Mouse (Mus musculus) layer of hippocampus, postnatal 25 days (tissue): ENCODE results near the gene Ccnjl. TPM values are rescaled to one million over a fixed set of nuclear protein-coding genes. Genes with fewer than 3 reads are reported as not detected.

Experiments used
- DNase-seq, 2 experiments: peaks; one replicate each; pipeline ENCODE4 v3.0.0; 2022; ENCODE audit warnings: mixed read lengths in 2 of 2, low spot score in 1 of 2; ENCODE audit errors: extremely low spot score in 1 of 2
- total RNA-seq, 2 experiments: library from RNA; stranded (reverse); gene quantifications; 2 replicates each; pipeline ENCODE4 v1.2.3; 2021

Gene Ccnjl
- total RNA-seq, 2 experiments from 2014 or later, result 9.3 to 13.1 TPM

GRCm38 (mm10) chr11:43617924-43618323 is 89.3 kb downstream of the Ccnjl start:
- DNase-seq, result no peak

DNA sequence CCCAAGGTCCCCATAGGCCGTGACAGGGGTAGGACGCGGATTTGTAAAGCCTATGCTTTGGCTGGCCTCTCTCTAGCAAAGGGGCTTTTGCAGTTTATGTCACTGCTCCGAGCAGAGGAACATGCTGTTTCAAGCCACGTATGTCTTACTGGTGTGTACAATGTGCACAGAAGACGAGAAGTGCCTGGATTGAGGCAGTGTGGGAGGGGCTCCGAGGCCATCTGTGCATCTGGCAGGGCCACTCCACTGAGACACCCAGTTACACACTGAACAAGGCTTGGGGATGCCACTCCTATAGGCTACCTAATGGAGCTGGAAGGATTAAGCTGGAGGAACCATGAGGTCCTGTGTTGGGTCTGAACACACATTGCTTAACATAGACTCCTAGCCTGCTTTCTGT is 89.8 kb downstream of the Ccnjl start:
- no peak for DNase-seq

DNA sequence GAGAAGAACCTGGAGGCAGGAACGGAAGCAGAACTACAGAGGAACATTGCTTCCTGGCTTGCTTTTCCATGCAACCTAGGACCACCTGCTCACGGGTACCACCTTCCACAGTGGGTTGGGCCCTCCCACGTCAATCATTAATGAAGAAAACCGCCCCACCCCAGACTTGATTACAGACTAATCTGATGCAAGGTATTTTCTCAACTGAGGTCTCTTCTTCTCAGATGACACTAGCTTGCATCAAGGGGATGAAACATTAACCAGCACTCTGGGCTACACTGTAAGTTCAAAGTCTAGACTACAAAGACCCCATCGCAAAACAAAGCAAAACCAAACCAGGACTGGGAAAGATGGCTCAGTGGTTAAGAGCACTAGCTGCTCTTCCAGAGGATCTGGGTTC is 93.2 kb downstream of the Ccnjl start:
- DNase-seq, result no peak

DNA sequence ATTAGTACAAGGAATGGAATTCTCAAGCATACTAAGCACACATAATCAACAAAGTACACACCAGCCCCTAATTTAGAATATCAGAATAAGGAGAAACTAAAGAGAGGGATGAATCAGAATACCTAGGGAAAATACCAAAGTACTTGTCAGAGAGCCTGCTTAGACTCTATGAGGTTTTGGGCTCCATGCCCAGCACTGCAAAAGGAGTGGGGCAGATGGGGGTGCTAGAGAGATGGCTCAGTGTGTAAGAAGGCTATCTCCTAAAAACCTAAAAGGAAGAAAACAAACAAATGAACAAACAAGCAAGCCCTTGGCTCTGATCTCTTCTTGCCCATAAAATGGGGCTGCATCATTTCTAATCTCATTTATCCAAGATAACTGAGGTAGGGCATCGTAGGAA is 95.8 kb downstream of the Ccnjl start:
- DNase-seq, result no peak

DNA sequence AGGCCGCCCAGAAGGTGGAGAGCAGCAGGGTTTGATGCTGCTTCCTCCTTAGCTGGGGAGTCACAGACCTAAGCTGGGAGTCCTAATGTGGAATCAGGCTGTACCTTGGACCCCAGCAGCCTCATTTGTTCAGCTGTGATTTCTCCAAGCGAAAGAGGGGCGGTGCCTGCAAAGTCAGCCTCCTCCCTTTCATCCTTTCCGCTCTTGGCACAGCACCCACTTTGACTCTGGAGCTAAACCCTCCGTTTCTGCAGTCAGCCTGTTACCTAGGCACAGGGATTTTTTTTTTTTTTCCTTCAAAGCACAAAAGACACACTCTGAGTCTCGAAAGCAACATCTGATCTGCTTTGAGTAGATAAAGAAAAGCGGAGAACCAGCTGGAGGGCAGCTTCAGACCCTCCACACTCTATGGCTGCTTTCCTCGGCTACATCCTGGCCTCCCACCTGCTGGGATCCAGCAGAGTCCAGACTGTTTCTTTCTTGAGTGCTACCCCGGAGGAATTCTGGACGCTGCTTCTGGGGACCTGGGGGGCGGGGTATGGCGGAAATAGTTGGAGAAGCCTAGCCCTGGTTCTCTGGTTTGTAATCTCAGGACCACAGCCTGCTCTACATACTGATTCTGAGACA is 97.8 kb downstream of the Ccnjl start:
- DNase-seq, result peak in 1 of 2 experiments; percentile 36

GRCm38 (mm10) chr11:43626927-43627645 is 98.5 kb downstream of the Ccnjl start:
- no peak for DNase-seq

DNA sequence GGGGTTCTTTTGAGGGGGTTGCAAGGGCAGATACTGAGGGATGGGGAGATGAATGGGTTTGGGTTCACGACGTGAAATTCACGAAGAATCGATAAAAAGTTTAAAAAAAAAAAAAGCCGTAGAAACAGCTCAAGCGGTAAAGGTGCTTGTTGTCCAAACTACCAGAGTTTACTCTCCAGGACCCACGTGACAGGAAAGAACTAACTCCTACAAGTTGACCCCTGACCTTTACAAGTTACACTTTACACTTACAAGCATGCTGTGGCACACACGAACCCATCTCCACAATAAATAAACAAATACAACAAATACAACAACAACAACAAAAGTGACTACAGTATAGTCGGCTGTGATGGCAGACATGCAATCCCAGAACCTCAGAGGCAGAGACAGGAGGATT is 103.1 kb downstream of the Ccnjl start:
- DNase-seq, result no peak

- no peak for DNase-seq
Measured at GRCm38 (mm10) chr11:43632566-43632965, 104.0 kb downstream of the Ccnjl start.

DNA sequence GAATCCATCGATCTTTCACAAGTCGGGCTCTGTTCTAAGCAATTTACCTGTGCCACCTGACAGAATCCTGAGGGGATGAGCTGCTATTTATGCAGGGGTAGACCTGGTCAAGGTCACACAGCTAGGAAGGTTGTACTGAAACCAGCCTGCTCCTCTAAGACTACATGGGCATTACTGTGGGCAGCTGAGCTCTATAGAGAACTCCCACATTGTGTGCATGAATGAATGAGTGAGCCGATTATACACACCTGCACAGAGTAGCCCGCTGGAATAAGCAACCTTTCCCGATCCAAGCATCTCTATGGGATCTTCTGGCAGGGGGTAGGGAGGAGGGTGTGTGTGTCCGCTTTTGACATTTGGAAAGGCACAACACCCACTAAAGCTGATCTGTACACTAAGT is 104.6 kb downstream of the Ccnjl start:
- no peak for DNase-seq

- DNase-seq, result peak in 1 of 2 experiments; percentile 66
Measured at GRCm38 (mm10) chr11:43633658-43634401, 105.2 kb downstream of the Ccnjl start.

Other genes starting within 250 kb of the Ccnjl start
- 10 to 100 TPM; 26.6 to 28.0 TPM for gene Pttg1, start 102.5 kb upstream of the Ccnjl start, total RNA-seq
- gene Slu7, start 95.0 kb upstream of the Ccnjl start, total RNA-seq, result 10 to 100 TPM; 50.0 to 52.5 TPM
- gene C1qtnf2, start 54.5 kb upstream of the Ccnjl start, total RNA-seq, result 1 to 10 TPM; 1.0 to 1.9 TPM
- 1 to 10 TPM; 1.5 to 1.6 TPM for gene 4933415A04Rik, start 58.3 kb downstream of the Ccnjl start, total RNA-seq
- gene Fabp6, start 72.8 kb downstream of the Ccnjl start, total RNA-seq, result not detected
- 10 to 100 TPM; 66.8 to 72.4 TPM for gene Pwwp2a, start 153.2 kb downstream of the Ccnjl start, total RNA-seq
- 10 to 100 TPM; 45.5 to 56.4 TPM for gene Ttc1, start 219.2 kb downstream of the Ccnjl start, total RNA-seq